ENCODE assay signal across 16 mouse cellular contexts in genomic region chr16:29850616-29851015, GRCm38 (mm10).
"Had no signal": no experiment of that assay in that cellular context is flagged by ENCODE, and none has a peak within 500 bp of the region (broad histone marks: within the 10 kb centered on the region; RNA-seq: fewer than 3 reads in every experiment).

No protein-coding gene starts in this region.

- H3K9ac ChIP-seq: limb, embryonic 12.5 days; liver, embryonic 13.5 days; liver, postnatal 0 days; lung, embryonic 15.5 days; midbrain, embryonic 12.5 days; stomach, embryonic 15.5 days had no signal

- DNase-seq: kidney, postnatal 25 days; layer of hippocampus, adult 9-11 months; layer of hippocampus, postnatal 36 days; liver; liver, embryonic 13.5 days; liver, postnatal 0 days; lung, postnatal 14 days; right cerebral cortex, postnatal 14 days; thymus, adult 2 months; thymus, postnatal 36 days had no signal

- H3K4me2 ChIP-seq: limb, embryonic 12.5 days; liver, embryonic 13.5 days; lung, embryonic 15.5 days; midbrain, embryonic 12.5 days; stomach, embryonic 15.5 days had no signal

- H3K27ac ChIP-seq: limb, embryonic 12.5 days; liver, embryonic 13.5 days; lung, embryonic 15.5 days; macrophage; midbrain, embryonic 12.5 days; stomach, embryonic 15.5 days had no signal

- H3K4me3 ChIP-seq: limb, embryonic 12.5 days; liver, embryonic 13.5 days; lung, embryonic 15.5 days; megakaryocyte, embryonic 14.5 days; midbrain, embryonic 12.5 days; stomach, embryonic 15.5 days had no signal

- H3K9me3 ChIP-seq: limb, embryonic 12.5 days; liver, embryonic 13.5 days; lung, embryonic 15.5 days; megakaryocyte, embryonic 14.5 days; midbrain, embryonic 12.5 days; stomach, embryonic 15.5 days had no signal

- H3K27me3 ChIP-seq: liver, embryonic 13.5 days; lung, embryonic 15.5 days; stomach, embryonic 15.5 days had no signal

- ATAC-seq: liver, postnatal 0 days had no signal

- H3K4me1 ChIP-seq: limb, embryonic 12.5 days; stomach, embryonic 15.5 days had no signal

- H3K36me3 ChIP-seq: limb, embryonic 12.5 days; liver, embryonic 13.5 days; lung, embryonic 15.5 days; midbrain, embryonic 12.5 days; stomach, embryonic 15.5 days had no signal
